Mouse (Mus musculus) olfactory bulb, adult 2 months (tissue): ENCODE measurements at regions not wholly inside any gene's neighbourhood (a gene's known extent, or its start where the extent isn't known, plus 50 kb on each side); places are given as distances from the start of the nearest gene placed in this dataset.

Experiments
- CTCF ChIP-seq: fragments of 200-500 bp; IDR thresholded peaks from 2 replicates; pipeline ENCODE4 v1.5.1; 2012; ENCODE audit warnings: low read depth, mild to moderate bottlenecking, low read length, moderate library complexity; ENCODE audit not compliant: insufficient read depth
- POLR2A ChIP-seq: fragments of 200-500 bp; IDR thresholded peaks from 2 replicates; pipeline ENCODE4 v1.6.1; 2012; ENCODE audit warnings: mild to moderate bottlenecking, low read depth, low read length, moderate library complexity; ENCODE audit not compliant: insufficient read depth

GRCm38 (mm10) chr6:117407206-117407858 lies 239.0 kb downstream of the Cxcl12 start:
- no peak for TF ChIP-seq CTCF
- TF ChIP-seq POLR2A: no peak
